Mouse (Mus musculus) MEL (cell line): ENCODE data around the gene Epb41l2. TPM values are rescaled to one million over a fixed set of nuclear protein-coding genes. Genes with fewer than 3 reads are reported as not detected.

Experiments
- DNase-seq: peaks from one replicate; pipeline ENCODE4 v3.0.0; 2011; ENCODE audit warnings: low read depth, low spot score
- H3K27ac ChIP-seq: 2 replicates; pipeline ENCODE4 v1.5.1; 2012; ENCODE audit warnings: low read depth, mild to moderate bottlenecking, control low read depth, low read length, moderate library complexity; ENCODE audit not compliant: control insufficient read depth
- H3K27me3 ChIP-seq, 2 experiments: fragments of 150-350 bp in 1 of 2; sonication (generic) in 1 of 2; 2 replicates each; pipeline ENCODE4 v1.6.1; 2012; ENCODE audit warnings: low read length in 2 of 2, mild to moderate bottlenecking in 2 of 2, improper control_type of control experiment in 1 of 2, moderate library complexity in 1 of 2; ENCODE audit not compliant: insufficient read depth in 2 of 2, control insufficient read depth in 1 of 2
- H3K36me3 ChIP-seq, 2 experiments: 2 replicates each; pipeline ENCODE4 v1.6.1; 2012 to 2014; ENCODE audit warnings: low read length in 2 of 2, improper control_type of control experiment in 1 of 2, inconsistent platforms in 1 of 2, mild to moderate bottlenecking in 1 of 2; ENCODE audit not compliant: insufficient read depth in 2 of 2, control insufficient read depth in 1 of 2
- H3K4me1 ChIP-seq, 2 experiments: fragments of 150-350 bp in 1 of 2; sonication (generic) in 1 of 2; 2 replicates each; pipeline ENCODE4 v1.6.1; 2012; ENCODE audit warnings: low read length in 2 of 2, improper control_type of control experiment in 1 of 2, mild to moderate bottlenecking in 1 of 2; ENCODE audit not compliant: insufficient read depth in 2 of 2, control insufficient read depth in 1 of 2
- H3K4me3 ChIP-seq, 2 experiments: fragments of 150-350 bp in 1 of 2; sonication (generic) in 1 of 2; 2 replicates each; pipeline ENCODE4 v1.5.1; 2012; ENCODE audit warnings: low read depth in 2 of 2, low read length in 2 of 2, mild to moderate bottlenecking in 2 of 2, moderate library complexity in 2 of 2, control low read depth in 1 of 2, improper control_type of control experiment in 1 of 2; ENCODE audit not compliant: control insufficient read depth in 1 of 2, insufficient read depth in 1 of 2
- H3K79me2 ChIP-seq: 2 replicates; pipeline ENCODE4 v1.6.1; 2012; ENCODE audit warnings: mild to moderate bottlenecking, low read length, moderate library complexity; ENCODE audit not compliant: control insufficient read depth, poor library complexity, insufficient read depth
- H3K9ac ChIP-seq: 2 replicates; pipeline ENCODE4 v1.6.1; 2012; ENCODE audit warnings: low read depth, mild to moderate bottlenecking, control low read depth, low read length, moderate library complexity; ENCODE audit not compliant: control insufficient read depth, poor library complexity, severe bottlenecking
- H3K9me3 ChIP-seq: fragments of 150-350 bp; sonication (generic); replicated peaks from 2 replicates; pipeline ENCODE4 v1.6.1; 2012; ENCODE audit warnings: mild to moderate bottlenecking, low read length, improper control_type of control experiment, moderate library complexity; ENCODE audit not compliant: insufficient read depth
- BHLHE40 ChIP-seq: IDR thresholded peaks from 2 replicates; pipeline ENCODE4 v1.6.1; 2012; ENCODE audit warnings: low read depth, mild to moderate bottlenecking, inconsistent platforms, low read length, improper control_type of control experiment, borderline replicate concordance
- CHD2 ChIP-seq: IDR thresholded peaks from 2 replicates; pipeline ENCODE4 v1.6.1; 2011; ENCODE audit warnings: low read length, improper control_type of control experiment
- ELF1 ChIP-seq: IDR thresholded peaks from 2 replicates; pipeline ENCODE4 v1.6.1; 2014; ENCODE audit warnings: low read depth, mild to moderate bottlenecking, inconsistent platforms, low read length, improper control_type of control experiment, moderate library complexity
- ETS1 ChIP-seq: IDR thresholded peaks from 2 replicates; pipeline ENCODE4 v1.6.1; 2012; ENCODE audit warnings: low read depth, mild to moderate bottlenecking, inconsistent platforms, low read length, improper control_type of control experiment, moderate library complexity
- GABPA ChIP-seq: IDR thresholded peaks from 2 replicates; pipeline ENCODE4 v1.6.1; 2012; ENCODE audit warnings: low read depth, mild to moderate bottlenecking, inconsistent platforms, low read length, improper control_type of control experiment, moderate library complexity
- GATA1 ChIP-seq: IDR thresholded peaks from 2 replicates; pipeline ENCODE4 v1.6.1; 2011; ENCODE audit warnings: low read depth, low read length, improper control_type of control experiment
- HCFC1 ChIP-seq: IDR thresholded peaks from 2 replicates; pipeline ENCODE4 v1.6.1; 2012; ENCODE audit warnings: low read depth, mild to moderate bottlenecking, inconsistent platforms, low read length, improper control_type of control experiment, moderate library complexity
- JUND ChIP-seq: IDR thresholded peaks from 2 replicates; pipeline ENCODE4 v1.6.1; 2011; ENCODE audit warnings: low read depth, mild to moderate bottlenecking, improper control_type of control experiment, low read length
- KAT2A ChIP-seq: conservative IDR thresholded peaks from 2 replicates; pipeline ENCODE4 v1.6.1; 2012; ENCODE audit warnings: low read depth, low read length, improper control_type of control experiment, inconsistent platforms
- MAX ChIP-seq: IDR thresholded peaks from 2 replicates; pipeline ENCODE4 v1.6.1; 2011; ENCODE audit warnings: low read length, improper control_type of control experiment
- MAZ ChIP-seq: IDR thresholded peaks from 2 replicates; pipeline ENCODE4 v1.6.1; 2012; ENCODE audit warnings: low read depth, mild to moderate bottlenecking, inconsistent platforms, low read length, improper control_type of control experiment
- MXI1 ChIP-seq: IDR thresholded peaks from 2 replicates; pipeline ENCODE4 v1.6.1; 2011; ENCODE audit warnings: mild to moderate bottlenecking, low read depth, low read length, improper control_type of control experiment
- MYB ChIP-seq: IDR thresholded peaks from 2 replicates; pipeline ENCODE4 v1.6.1; 2011; ENCODE audit warnings: mild to moderate bottlenecking, low read depth, low read length, improper control_type of control experiment
- MYC ChIP-seq: IDR thresholded peaks from 2 replicates; pipeline ENCODE4 v1.6.1; 2011; ENCODE audit warnings: low read depth, mild to moderate bottlenecking, low read length, improper control_type of control experiment, moderate library complexity
- POLR2A ChIP-seq, 2 experiments: IDR thresholded peaks; 2 replicates each; pipeline ENCODE4 v1.6.1; 2011 to 2012; ENCODE audit warnings: low read length in 2 of 2, mild to moderate bottlenecking in 2 of 2, control low read depth in 1 of 2, improper control_type of control experiment in 1 of 2, low read depth in 1 of 2, moderate library complexity in 1 of 2; ENCODE audit not compliant: control insufficient read depth in 1 of 2, insufficient read depth in 1 of 2, poor library complexity in 1 of 2
- POLR2AphosphoS2 ChIP-seq: IDR thresholded peaks from 2 replicates; pipeline ENCODE4 v1.6.1; 2011; ENCODE audit warnings: low read length, improper control_type of control experiment
- POLR2AphosphoS5 ChIP-seq: IDR thresholded peaks from 2 replicates; pipeline ENCODE4 v1.6.1; 2012; ENCODE audit warnings: low read depth, borderline replicate concordance, mild to moderate bottlenecking, inconsistent platforms, low read length, moderate library complexity, mixed read lengths
- RCOR1 ChIP-seq: IDR thresholded peaks from 2 replicates; pipeline ENCODE4 v1.6.1; 2012; ENCODE audit warnings: low read depth, mild to moderate bottlenecking, inconsistent platforms, low read length, improper control_type of control experiment
- SIN3A ChIP-seq: IDR thresholded peaks from 2 replicates; pipeline ENCODE4 v1.6.1; 2012; ENCODE audit warnings: low read length, improper control_type of control experiment, inconsistent platforms
- TAL1 ChIP-seq: IDR thresholded peaks from 2 replicates; pipeline ENCODE4 v1.6.1; 2012; ENCODE audit warnings: mild to moderate bottlenecking, inconsistent platforms, low read length, moderate library complexity, mixed read lengths
- TBP ChIP-seq: IDR thresholded peaks from 2 replicates; pipeline ENCODE4 v1.8.0; 2011; ENCODE audit warnings: low read depth, low read length, improper control_type of control experiment
- TCF12 ChIP-seq: IDR thresholded peaks from 2 replicates; pipeline ENCODE4 v1.6.1; 2014; ENCODE audit warnings: low read depth, mild to moderate bottlenecking, inconsistent platforms, low read length, improper control_type of control experiment, moderate library complexity
- USF1 ChIP-seq: IDR thresholded peaks from 2 replicates; pipeline ENCODE4 v1.6.1; 2014; ENCODE audit warnings: low read depth, mild to moderate bottlenecking, inconsistent platforms, low read length, improper control_type of control experiment, moderate library complexity
- polyA plus RNA-seq, 2 experiments: library from polyadenylated mRNA; stranded (reverse) in 1 of 2; unstranded in 1 of 2; fragments of >175 nt in 1 of 2; fragments of >200 nt in 1 of 2; gene quantifications; 2 replicates each; pipeline versions ENCODE4 v1.2.1 to v1.2.4; 2012; ENCODE audit warnings: low replicate concordance in 2 of 2, low read depth in 1 of 2; ENCODE audit not compliant: insufficient read length in 2 of 2, insufficient read depth in 1 of 2, missing spikeins in 1 of 2
- total RNA-seq: library from RNA; depleted of rRNA; stranded (reverse); fragments of 300-350 nt; gene quantifications from 2 replicates; pipeline ENCODE4 v1.2.3, GENCODE M21; 2012

Gene Epb41l2
- total and polyA plus RNA-seq, 3 experiments = 4.7 to 23.7 TPM; not detected in 1

- TF ChIP-seq SIN3A (no peak), MAZ (no peak), TBP (no peak), ELF1 (no peak), MYC (no peak), BHLHE40 (no peak), MXI1 (no peak), GABPA (no peak), JUND (no peak), RCOR1 (no peak)
These were observed 12.3 kb downstream of the Epb41l2 start for GRCm38 (mm10) chr10:25371915-25372371.

GRCm38 (mm10) chr10:25372510-25373148, 13.0 kb downstream of the Epb41l2 start:
- DNase-seq = no peak
- Histone ChIP-seq H3K79me2 (no peaks in the 10 kb centered on the region), H3K4me1 (peaks cover 0 to 4% of the 10 kb centered on the region in 2 experiments; a peak in 2 of 4 replicates), H3K27ac (no peak overlapping the region), H3K27me3 (no peaks in the 10 kb centered on the region), H3K9me3 (no peaks in the 10 kb centered on the region), H3K9ac (no peak overlapping the region), H3K4me3 (no peak overlapping the region), H3K36me3 (no peaks in the 10 kb centered on the region)
- TF ChIP-seq BHLHE40 (no peak), GATA1 (no peak), RCOR1 (no peak), USF1 (no peak), MAX (no peak), JUND (no peak)

More at GRCm38 (mm10) chr10:25371915-25372371, 12.3 kb downstream of the Epb41l2 start:
- peaks cover 0 to 2% of the 10 kb centered on the region in 2 experiments; a peak in 2 of 4 replicates for H3K36me3 ChIP-seq
- no peaks in the 10 kb centered on the region for H3K79me2 ChIP-seq
- no peak overlapping the region for H3K27ac ChIP-seq
- DNase-seq = no peak
- H3K9ac ChIP-seq = no peak overlapping the region
- peaks cover 3 to 4% of the 10 kb centered on the region in 2 experiments; a peak in 2 of 4 replicates for H3K4me1 ChIP-seq
- H3K4me3 ChIP-seq = no peak overlapping the region
- H3K27me3 ChIP-seq = no peaks in the 10 kb centered on the region
- no peaks in the 10 kb centered on the region for H3K9me3 ChIP-seq

DNA sequence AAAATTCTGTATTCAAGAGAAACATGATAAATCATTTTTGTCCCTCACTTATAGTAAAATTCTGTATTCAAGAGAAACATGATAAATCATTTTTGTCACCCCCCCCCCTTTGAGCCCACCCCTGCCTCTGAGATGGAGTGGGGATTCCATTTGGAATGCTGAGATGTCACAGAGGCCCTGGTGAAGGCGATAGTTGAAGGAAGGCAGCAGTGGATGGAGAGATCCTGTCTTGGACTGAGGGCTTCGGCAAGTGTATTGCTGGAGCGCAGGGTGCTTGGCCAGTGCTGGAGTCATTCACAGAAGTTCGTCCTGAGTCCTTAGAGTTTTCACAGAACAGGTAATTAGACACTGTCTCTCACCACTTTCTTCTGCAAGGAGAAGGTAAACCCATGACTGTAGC, 15.4 kb downstream of the Epb41l2 start:
- Histone ChIP-seq H3K79me2 (no peaks in the 10 kb centered on the region), H3K4me3 (no peak overlapping the region), H3K4me1 (peaks cover 0 to 4% of the 10 kb centered on the region in 2 experiments; a peak in 2 of 4 replicates), H3K36me3 (no peaks in the 10 kb centered on the region), H3K27ac (no peak overlapping the region), H3K9me3 (no peaks in the 10 kb centered on the region), H3K27me3 (no peaks in the 10 kb centered on the region), H3K9ac (no peak overlapping the region)
- DNase-seq = no peak
- no peak for TF ChIP-seq MYB
- no peak for TF ChIP-seq TCF12
- TF ChIP-seq CHD2 = no peak
- TF ChIP-seq POLR2A (IDR thresholded peaks at IDR 0.05; ENCODE audit: control insufficient read depth in 1 of 2, insufficient read depth in 1 of 2, low read depth in 1 of 2, low read length in 2 of 2, poor library complexity in 1 of 2) = no peak
- TF ChIP-seq JUND = no peak
- TF ChIP-seq TAL1 = no peak
- no peak for TF ChIP-seq ETS1
- no peak for TF ChIP-seq POLR2AphosphoS2
- TF ChIP-seq GABPA = no peak
- TF ChIP-seq KAT2A = no peak
- TF ChIP-seq HCFC1 = no peak
- no peak for TF ChIP-seq POLR2AphosphoS5
